Mouse (Mus musculus): ENCODE measurements around the gene Dnaja2.

DNA sequence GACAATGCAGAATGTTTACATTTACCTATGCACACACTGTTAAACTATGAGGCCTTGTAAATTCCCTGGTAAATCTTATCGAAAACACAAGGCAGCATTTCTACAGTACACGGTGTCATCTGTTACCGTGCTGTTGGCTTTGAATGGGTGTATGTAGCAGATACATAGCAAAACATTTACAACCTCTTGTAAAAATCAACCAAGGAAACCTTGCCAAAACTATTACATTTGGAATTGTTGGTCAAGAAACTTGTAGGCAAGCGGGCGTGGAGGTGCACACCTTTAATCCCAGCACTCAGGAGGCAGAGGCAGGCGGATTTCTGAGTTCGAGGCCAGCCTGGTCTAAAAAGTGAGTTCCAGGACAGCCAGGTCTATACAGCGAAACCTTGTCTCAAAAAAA lies 8.2 kb upstream of the Dnaja2 start:
- TF ChIP-seq POLR2A (IDR thresholded peaks at IDR 0.05; ENCODE audit: insufficient read depth, low read depth, low read length): no peak
- no peak for TF ChIP-seq CTCF (IDR thresholded peaks at IDR 0.05; ENCODE audit: insufficient read depth, low read depth, low read length)
